ENCODE assay signal across 23 mouse cellular contexts in the genomic region with DNA sequence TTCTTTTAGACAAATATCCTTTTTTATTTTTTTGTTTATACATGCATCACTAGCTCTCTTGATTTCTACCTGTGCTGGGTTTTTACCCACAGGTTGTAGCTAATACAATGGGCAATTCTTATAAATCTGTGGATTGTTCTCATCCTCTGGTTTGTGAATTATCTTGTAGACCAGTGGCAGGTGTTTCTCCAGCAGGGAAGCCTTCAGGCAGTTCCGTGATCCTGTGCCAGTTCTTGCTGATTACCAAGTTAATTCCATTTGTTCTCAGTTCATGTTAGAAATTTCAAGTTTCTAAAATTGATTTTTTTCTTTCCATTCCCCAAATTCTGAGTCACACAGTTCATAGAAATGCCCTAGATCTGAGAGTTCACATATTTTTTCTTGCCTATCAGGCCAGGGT.
DNase-seq lines count a peak whose midpoint lies in the region; ATAC-seq and TF ChIP-seq lines count a peak whose summit lies in the region.
"Had no signal": no experiment of that assay in that cellular context is flagged by ENCODE, and none has a peak within 500 bp of the region (broad histone marks: within the 10 kb centered on the region; RNA-seq: fewer than 3 reads in every experiment).

No protein-coding gene starts in this region.

- no peak overlapping the region for H3K9ac ChIP-seq in stomach, postnatal 0 days (ENCODE audit: low read length)
- H3K9ac ChIP-seq: embryonic facial prominence, embryonic 12.5 days; embryonic facial prominence, embryonic 15.5 days; hindbrain, embryonic 12.5 days; hindbrain, embryonic 15.5 days had no signal

- no peak for TF ChIP-seq CTCF in stomach, postnatal 0 days (IDR thresholded peaks at IDR 0.05; ENCODE audit: low read depth)

- ATAC-seq in stomach, postnatal 0 days (ENCODE audit: low FRiP score, low TSS enrichment), result no peak
- ATAC-seq: forebrain, embryonic 14.5 days; Patski had no signal

- H3K4me2 ChIP-seq in stomach, postnatal 0 days (replicated peaks; ENCODE audit: low read depth), result no peak overlapping the region
- H3K4me2 ChIP-seq: embryonic facial prominence, embryonic 12.5 days; embryonic facial prominence, embryonic 15.5 days; heart, embryonic 11.5 days; hindbrain, embryonic 12.5 days; hindbrain, embryonic 15.5 days had no signal

- H3K4me1 ChIP-seq in stomach, postnatal 0 days (replicated peaks; ENCODE audit: control insufficient read depth, insufficient read depth), result no peaks in the 10 kb centered on the region
- H3K4me1 ChIP-seq: embryonic facial prominence, embryonic 15.5 days; hindbrain, embryonic 12.5 days; hindbrain, embryonic 15.5 days had no signal

- H3K27ac ChIP-seq in stomach, postnatal 0 days (replicated peaks), result no peak overlapping the region
- H3K27ac ChIP-seq: embryonic facial prominence, embryonic 12.5 days; embryonic facial prominence, embryonic 15.5 days; heart, adult 2 months; hindbrain, embryonic 12.5 days; hindbrain, embryonic 15.5 days had no signal

- TF ChIP-seq EP300 in stomach, postnatal 0 days (optimal IDR thresholded peaks at IDR 0.05), result no peak

- no peaks in the 10 kb centered on the region for H3K27me3 ChIP-seq in stomach, postnatal 0 days (ENCODE audit: control insufficient read depth, insufficient read depth, low read length)
- H3K27me3 ChIP-seq: CH12.LX; embryonic facial prominence, embryonic 12.5 days; embryonic facial prominence, embryonic 15.5 days; hindbrain, embryonic 12.5 days; hindbrain, embryonic 15.5 days; Patski had no signal

- DNase-seq in cerebellum, adult 18-20 months, result peak; percentile 52 to 66
- no peak for DNase-seq in cerebellum, adult 11-12 months
- peak; percentile 81 for DNase-seq in brain, adult 2 months (ENCODE audit: low read depth, low spot score)
- peak; percentile 57 for DNase-seq in cerebellum, adult 9-10 months
- DNase-seq in cerebellum, postnatal 14 days, result peak; percentile 31 to 62
- no peak for DNase-seq in stomach, postnatal 0 days (ENCODE audit: low spot score)
- no peak for DNase-seq in ovary, adult 18-20 months (ENCODE audit: low spot score)
- DNase-seq: adrenal gland, postnatal 10 days; adrenal gland, postnatal 36 days; B cell, adult 2 months; gastrocnemius, postnatal 36 days; heart, adult 2 months; kidney, adult 11 months; kidney, adult 8-10 months had no signal

- 67% methylated on average over 1 of the region's 1 CpGs for WGBS in stomach, postnatal 0 days

- no peaks in the 10 kb centered on the region for H3K36me3 ChIP-seq in stomach, postnatal 0 days (ENCODE audit: control insufficient read depth, insufficient read depth, low read length)
- H3K36me3 ChIP-seq: embryonic facial prominence, embryonic 12.5 days; embryonic facial prominence, embryonic 15.5 days; G1E; hindbrain, embryonic 12.5 days had no signal

- H3K4me3 ChIP-seq in stomach, postnatal 0 days (ENCODE audit: low read depth, low read length), result no peak overlapping the region
- H3K4me3 ChIP-seq: embryonic facial prominence, embryonic 12.5 days; embryonic facial prominence, embryonic 15.5 days; heart, adult 2 months; hindbrain, embryonic 12.5 days; hindbrain, embryonic 15.5 days had no signal

- H3K9me3 ChIP-seq in stomach, postnatal 0 days (ENCODE audit: control insufficient read depth, low read length), result no peaks in the 10 kb centered on the region
- H3K9me3 ChIP-seq: embryonic facial prominence, embryonic 12.5 days; embryonic facial prominence, embryonic 15.5 days; G1E; hindbrain, embryonic 12.5 days; hindbrain, embryonic 15.5 days had no signal

Comparison
In these comparisons a context has a peak if more than half of its experiments do, and no peak if none do; other contexts are left out.
1. DNase-seq: peak in cerebellum, adult 18-20 months (2 of 2), brain, adult 2 months (single experiment), cerebellum, adult 9-10 months (single experiment) and cerebellum, postnatal 14 days (2 of 2); none in cerebellum, adult 11-12 months (single experiment), stomach, postnatal 0 days (single experiment) and ovary, adult 18-20 months (single experiment).